Mouse (Mus musculus) monocyte, adult 2 months (primary cell): ENCODE measurements around the gene Sit1.
A peak's percentile ranks its signal among the peaks of the same experiment; 100 is the strongest.

ENCODE experiments used
- DNase-seq, 2 experiments: peaks; one replicate each; pipeline ENCODE4 v3.0.0; 2022; ENCODE audit warnings: low spot score in 2 of 2, low read depth in 1 of 2

Gene Sit1

DNA sequence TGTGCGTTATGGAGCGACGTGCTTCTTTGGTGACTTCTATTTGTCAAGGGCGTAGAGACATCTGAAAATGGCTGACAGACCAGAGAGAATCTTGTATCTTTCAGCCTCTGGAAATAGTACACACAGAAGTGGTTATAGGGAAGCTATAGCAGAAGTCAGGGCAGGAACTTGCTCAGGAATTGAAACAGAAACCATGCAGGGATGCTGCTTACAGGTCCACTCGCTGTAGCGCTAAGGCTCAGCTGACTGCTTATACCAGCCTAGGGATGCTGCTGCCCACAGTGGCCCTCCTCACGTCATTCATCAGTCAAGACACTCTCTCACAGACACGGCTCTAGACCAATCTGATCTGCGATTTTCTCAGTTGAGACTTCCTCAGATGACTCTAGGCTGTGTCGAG lies 13.2 kb downstream of the Sit1 start:
- DNase-seq, result no peak

DNA sequence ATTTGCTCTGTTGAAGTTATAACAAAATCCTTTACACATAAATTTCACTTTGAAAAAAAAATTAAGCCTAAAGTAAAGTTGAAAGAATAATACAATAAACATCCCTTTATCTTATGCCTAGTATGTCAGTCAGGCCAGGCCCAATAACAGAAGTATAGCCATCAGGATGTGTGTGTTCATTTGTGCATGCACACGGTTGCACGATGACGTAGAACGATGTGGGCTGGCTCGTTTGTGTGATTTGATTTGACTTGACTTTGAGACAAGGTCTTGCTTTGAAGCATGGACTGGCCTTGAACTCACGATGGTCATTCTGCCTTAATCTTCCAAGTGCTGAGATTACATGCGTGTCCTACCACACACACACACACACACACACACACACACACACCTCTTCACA lies 16.7 kb downstream of the Sit1 start:
- no peak for DNase-seq

DNA sequence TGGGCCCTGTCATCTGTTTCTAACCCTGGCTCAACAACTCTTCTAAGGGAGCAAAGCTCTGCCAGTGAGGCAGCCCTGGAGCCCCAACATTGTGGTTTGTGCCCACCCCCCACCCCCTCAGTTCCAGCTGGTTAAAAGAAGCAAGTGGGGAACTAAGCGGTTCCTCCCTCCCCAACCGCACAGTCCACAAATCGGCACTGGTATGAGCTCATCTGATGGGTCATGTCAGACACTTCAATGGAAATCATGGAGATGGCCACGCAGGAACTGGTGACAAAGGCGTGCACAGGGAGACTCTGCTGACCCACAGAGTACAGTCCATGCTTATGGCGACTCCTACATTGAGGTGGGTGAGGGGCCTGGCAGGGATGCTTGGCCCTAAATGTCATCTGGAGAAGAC lies 17.6 kb downstream of the Sit1 start:
- DNase-seq, result no peak

DNA sequence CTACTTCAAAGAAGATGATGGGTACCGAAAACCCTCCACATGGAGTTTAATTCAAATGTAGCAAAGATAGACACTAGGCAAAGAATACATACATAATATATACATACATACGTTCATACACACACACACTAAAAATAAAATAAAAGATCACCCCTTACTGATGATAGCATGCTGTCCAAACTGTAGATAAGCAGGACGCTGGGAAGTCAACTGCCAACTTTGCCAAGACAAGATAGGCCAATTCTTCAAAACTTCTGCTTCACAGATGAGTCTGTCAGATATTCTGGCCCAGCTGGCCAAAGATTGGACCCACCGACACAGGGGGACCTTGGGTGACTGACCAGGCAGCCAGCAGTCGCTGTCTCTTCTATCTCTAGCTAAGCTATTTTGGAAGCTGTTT lies 20.4 kb downstream of the Sit1 start:
- no peak for DNase-seq

DNA sequence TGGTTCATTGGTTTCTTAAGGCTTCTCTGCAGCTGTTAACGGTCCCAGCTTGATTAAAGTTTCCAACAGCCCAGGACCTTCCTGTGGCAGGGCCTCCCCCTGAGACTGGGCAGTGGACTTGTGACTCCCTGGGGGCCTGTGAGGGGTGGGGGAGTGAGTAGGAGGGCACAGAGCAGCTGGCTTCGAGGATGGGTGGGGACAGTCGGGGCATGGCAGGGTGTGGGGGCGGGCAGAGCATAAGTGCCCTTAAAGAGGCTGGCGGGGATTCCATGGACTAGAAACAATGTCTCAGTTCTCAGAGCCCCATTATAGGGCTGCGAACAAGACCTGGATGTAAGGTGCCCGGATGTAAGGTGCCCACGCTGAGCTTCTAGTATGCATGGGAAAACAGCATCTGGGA lies 26.4 kb downstream of the Sit1 start:
- no peak for DNase-seq

DNA sequence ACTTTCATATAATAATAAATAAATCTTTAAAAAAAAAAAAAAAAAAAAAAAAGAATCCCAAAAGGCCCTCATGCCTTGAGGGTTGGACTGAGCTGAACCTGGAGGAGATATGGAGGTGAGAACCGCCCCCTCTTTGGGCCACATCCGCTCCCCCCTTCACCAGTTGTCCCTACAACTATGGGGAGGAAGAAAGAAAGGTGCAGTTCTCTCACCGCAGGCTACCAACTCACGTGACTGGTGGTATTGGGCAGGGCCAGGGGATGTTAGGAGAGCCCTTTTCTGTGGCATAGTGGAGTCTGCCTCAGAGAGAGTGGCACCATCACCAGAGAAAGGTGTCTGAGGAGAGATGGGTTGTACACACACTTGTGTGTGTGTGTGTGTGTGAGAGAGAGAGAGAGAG lies 27.1 kb downstream of the Sit1 start:
- no peak for DNase-seq

DNA sequence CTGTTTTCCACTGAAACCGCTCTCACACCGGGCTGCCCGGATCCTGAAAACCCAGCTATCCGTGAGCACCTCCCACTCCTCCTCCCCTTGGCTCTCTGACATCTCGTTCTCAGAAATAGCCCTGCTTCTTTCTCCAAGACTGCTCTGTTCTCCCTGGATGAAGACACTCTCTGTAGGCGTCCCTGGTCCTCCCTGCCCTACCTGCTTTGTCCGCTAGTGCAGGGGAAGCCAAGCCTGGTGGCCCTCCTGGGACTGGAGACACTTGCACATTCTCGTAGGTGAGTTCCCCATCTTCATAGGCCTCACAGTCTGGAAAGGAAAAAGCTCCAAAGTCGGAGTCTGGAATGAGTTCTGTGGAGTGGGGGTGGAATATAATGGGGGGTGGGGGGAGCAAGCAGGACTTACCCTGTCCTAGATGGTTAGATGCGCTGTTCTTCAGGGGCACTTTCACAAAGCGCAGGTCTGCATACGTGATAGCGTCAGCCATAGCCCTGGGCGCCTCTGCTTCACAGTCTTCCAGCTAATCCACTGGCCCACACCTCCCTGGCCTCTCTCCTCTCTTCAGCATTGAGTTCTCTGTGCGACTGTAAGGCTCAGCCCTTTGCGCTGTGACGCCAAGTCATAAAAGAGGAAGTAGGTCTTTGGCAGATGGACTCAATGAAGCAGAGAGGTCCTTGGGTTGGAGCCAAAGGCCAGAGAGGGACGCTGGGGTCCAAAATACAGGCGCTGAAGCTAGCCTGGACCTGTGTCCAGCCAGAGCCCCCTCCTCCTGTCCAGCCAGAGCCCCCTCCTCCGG lies 29.3 kb downstream of the Sit1 start, which contains the start of gene Cd72:
TSS of gene Cd72 (minus strand) at position 588 of the 796 bp plus-strand sequence.
- DNase-seq, result peak in 1 of 2 experiments; percentile 47

DNA sequence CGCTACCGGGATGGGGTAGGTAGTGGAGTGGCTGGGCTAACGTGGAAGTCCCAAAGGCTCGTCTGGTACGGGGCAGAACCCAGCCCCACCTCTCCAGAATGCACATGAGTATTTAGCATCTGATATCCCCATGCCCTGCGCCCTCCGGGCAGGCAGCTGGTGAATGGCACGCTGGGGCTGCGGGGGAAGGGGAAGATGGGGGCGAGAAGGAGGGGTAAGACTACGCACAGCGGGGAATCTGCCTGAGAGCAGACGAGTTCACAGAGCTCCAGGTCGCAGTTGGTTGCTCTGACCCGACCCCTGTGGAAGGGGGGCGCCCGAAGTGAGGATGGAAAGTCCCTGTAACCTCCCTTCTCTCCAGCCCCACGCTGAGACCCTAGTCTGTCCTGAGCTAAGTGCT lies 30.1 kb downstream of the Sit1 start:
- no peak for DNase-seq

DNA sequence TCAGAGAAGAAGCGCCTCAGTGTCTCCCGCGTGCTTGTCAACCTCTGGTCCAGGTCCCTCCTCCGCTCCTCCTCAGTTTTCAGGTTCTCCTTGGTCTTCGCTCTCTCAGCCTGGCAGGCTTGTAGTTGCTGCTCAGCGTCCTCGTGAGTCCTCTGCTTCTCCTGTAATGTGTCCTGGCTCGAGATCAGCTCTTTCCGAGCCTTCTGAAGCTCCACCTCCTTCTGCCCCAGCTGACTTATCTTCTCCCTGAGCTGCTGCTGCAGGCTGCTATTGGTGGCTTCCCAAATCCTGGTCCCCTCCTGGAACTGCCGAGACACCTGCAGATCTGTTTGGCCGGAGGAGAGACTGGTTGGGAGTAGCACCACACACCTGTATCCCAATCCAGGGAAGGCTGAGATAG lies 31.2 kb downstream of the Sit1 start:
- no peak for DNase-seq

DNA sequence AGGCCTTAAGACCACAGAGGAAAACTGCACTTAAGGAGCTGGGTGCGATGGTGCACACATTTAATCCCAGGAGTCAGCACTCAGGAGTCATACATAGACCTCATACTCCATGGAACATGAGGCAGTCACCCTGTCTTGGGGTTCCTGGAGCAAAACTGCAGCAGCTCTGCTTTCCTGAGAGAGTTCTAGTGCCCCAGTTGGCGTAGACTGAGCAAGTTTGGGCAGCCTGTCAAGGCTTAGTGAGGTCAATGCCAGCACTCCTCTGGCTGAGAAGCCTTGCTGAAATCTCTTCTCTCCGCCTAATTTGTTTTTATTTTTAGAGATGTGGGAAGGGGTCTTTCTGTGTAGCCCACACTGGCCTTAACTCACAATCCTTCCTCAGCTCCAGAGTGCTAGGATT lies 35.0 kb downstream of the Sit1 start:
- DNase-seq, result no peak

DNA sequence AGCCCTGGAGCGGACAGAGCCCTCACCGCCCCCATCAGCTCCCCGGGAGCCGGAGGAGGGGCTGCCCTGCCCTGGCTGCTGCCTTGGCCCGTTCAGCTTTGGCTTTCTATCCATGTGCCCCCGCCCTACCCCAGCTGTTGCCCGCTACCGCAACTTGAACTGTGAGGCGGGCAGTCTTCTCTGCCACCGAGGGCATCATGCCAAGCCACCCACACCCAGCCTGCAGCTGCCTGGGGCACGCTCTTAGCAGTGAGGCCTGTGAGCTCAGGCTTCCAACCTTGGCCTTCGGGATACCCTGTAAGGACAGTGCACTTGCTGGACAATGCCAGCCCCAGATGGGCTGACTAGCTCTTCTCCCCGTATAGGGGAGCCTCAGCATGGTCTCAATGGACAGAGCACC lies 36.3 kb downstream of the Sit1 start:
- DNase-seq, result no peak

DNA sequence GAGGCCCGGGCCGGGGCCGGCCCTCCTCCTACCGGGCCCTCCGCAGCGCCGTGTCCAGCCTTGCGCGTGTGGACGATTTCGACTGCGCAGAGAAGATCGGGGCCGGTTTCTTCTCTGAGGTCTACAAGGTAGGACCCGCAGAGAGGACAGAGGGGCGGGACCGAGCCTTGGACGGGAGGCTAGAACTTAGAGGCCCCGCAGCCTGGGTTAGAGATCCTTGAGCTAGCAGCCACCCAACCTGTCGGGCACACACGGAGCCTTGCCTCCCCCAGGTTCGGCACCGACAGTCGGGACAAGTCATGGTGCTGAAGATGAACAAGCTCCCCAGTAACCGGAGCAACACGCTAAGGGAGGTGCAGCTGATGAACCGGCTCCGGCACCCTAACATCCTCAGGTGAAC lies 40.0 kb downstream of the Sit1 start:
- no peak for DNase-seq

DNA sequence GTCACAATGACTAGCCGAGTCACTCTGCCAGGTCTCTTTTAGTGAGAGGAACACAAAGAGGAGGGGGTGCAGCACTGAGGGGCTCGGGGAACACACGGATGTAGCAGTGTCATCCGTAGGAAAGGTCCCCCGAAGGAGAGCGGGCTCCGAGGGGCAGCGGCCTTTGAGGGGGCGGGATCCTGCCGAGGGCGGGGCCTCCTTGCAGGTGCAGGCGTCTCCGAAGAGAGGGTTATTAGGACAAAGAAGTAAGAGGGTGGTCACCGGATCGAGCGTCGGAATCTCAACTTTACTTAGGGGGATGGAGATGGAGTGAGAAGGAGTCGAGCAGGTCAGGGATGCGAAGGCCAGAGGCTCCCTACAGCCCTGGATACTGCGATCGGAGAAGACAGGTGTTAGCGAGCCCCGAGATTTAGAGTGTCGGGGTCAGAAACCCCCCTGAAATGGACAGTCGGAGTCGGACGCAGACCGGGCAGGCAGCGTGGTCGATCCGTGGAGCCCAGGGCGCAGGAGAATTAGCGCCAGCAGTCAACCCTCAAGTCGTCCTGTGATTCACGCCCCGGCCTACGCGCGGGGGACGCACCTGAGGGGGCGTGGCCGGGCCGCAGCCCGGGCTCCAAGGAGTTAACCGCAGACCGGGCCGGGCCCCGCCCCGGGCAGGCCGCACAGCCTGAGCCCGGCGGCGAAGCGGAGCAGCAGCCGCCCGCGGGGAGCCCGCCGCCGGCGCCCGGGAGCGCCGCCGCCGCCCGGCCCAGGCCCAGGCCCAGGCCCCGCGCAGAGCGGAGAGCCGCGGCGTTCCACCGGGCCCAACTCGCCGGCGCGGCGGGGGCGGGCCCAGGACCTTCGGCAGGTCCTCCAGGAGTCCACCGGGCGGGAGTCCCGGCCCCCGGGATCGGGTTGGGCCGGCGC lies 40.8 kb downstream of the Sit1 start:
- DNase-seq, result peak in 1 of 2 experiments; percentile 27

DNA sequence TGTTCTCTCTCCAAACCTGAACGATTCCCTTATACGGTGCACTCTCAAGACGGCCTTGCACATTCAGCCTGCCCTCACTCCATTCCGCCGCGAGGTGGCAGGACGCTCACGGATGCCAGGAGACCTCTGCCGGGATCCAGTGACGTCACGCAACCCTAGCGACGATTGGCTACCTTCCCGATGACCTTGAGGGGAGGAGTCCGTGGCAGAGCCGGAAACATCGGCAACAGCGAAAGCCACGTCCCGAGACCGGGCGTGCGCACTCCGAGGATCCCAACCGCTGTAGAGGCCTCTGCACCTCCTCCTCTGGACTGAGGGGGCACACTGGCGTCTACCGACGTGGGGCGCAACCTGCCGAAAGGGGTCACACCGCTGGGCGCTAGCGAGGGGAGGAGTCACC lies 41.5 kb downstream of the Sit1 start:
- peak; percentile 96 to 99 for DNase-seq

DNA sequence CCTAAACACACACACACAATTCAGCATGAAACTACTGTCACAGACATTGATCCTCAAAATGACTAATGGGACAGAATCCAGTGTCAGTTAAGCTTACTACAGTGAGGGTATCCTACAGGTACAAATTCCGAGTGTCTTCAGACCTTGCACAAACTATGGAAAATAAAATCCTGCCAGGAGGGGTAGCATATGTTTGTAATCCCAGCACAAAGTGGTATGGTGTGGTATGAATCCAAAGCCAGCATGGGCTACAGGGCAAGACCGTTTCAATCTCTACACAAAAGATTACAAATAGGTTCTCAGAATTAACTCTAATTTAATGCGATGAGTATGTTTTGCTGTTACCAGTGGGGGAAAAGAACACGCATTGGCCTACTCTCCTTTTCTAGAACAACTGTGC lies 41.9 kb downstream of the Sit1 start, which contains the start of gene Tesk1:
TSS of gene Tesk1 (plus strand) at position 301 of the 400 bp plus-strand sequence.
- DNase-seq, result no peak

DNA sequence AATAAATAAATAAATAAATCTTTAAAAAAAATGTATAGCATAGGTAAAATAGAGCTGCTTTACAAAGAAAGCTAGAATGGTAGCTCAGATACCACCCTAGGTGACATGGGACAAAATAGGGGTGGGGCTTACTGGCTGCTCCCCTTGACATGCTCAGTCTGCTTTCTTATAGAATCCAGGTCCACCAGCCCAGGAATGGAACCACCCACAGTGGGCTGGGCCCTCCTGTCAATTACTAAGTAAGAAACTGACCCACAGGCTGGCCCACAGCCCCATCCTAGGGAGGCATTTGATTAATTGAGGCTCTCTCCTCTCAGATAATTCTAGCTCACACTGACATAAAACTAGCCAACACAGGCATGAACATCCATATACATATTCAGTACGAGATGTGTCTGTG lies 50.7 kb downstream of the Sit1 start:
- DNase-seq, result no peak
